Mouse (Mus musculus): Measurements from ENCODE around the gene Hacd1. TPM values are rescaled to one million over a fixed set of nuclear protein-coding genes. Genes with fewer than 3 reads are reported as not detected.
A peak's percentile ranks its signal among the peaks of the same experiment; 100 is the strongest.
"Not testable (repeated sequence)": the region's sequence is repeated elsewhere in the genome, so short reads cannot be mapped to it uniquely, and the experiment has no call there.

Gene Hacd1
- 1 to 10 TPM in 7 of 26 experiments, under 1 TPM in 2, not detected in 17; 0.81 to 3.5 (median 1.2) TPM for total RNA-seq (2018; cell fraction: chromatin; rRNA removed)
- 1 to 10 TPM; 2.0 to 7.0 (median 4.3) TPM for total RNA-seq (2018; cell fraction: cytosol; rRNA removed)
- total RNA-seq (2018; cell fraction: nucleus; rRNA removed), result 1 to 10 TPM in 13 of 26 experiments, under 1 TPM in 7, not detected in 6; 0.75 to 7.7 (median 1.3) TPM
- polyA plus RNA-seq (2018), result 2.9 to 14.4 TPM (median 5.1 TPM) in 3 replicates

DNA sequence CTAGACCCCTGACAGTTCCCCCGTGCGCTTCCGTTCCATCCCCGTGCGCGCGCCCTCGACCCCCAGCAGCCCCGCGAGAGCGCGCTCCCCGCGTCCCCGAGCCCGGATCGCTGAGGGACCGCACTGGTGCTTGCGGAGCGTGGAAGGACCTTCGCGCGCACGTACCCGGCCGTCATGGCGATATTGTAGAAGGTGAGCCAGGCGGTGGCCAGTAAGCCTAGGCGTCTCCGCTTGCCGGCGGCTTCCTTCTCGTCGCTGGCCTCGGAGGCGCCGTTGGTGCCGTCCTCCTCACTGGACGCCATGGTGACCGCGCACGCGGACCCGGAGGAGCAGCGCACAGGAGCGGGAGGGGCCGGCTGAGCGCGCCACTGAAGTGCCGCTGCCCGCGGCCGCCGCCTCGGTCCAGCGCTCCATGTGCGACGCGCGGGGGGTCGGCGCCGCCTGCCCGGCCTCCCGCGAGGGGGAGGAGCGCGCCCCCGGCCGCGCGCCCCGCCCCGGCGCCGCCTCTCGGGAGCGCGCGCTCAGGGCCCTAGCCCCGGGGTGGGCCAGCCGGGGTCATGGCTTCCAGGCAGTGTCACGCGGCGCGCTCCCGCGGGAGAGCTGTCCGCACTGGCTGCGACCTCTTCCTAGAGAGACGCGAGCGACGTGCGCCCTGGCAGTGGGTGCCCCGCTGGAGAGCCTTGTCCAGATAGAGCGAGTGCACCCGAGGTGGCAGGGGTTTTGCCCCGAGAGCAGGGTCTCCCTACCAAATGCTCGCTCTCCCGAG, at the start of gene Hacd1:
Hacd1 (minus strand) TSS at position 570 of the 766 bp plus-strand sequence.
- Histone ChIP-seq H3K79me2 (ENCODE audit: inconsistent target) (no peaks in the 10 kb centered on the region), H3K4me3 (ENCODE audit: inconsistent target) (peak within 1 kb of the TSS; percentile 31), H3K36me3 (ENCODE audit: inconsistent target) (no peaks in the 10 kb centered on the region), H3K27ac (no peak within 1 kb of the TSS)
- 1% methylated on average over 82 of the region's 101 CpGs for WGBS (ENCODE audit: missing documents)

DNA sequence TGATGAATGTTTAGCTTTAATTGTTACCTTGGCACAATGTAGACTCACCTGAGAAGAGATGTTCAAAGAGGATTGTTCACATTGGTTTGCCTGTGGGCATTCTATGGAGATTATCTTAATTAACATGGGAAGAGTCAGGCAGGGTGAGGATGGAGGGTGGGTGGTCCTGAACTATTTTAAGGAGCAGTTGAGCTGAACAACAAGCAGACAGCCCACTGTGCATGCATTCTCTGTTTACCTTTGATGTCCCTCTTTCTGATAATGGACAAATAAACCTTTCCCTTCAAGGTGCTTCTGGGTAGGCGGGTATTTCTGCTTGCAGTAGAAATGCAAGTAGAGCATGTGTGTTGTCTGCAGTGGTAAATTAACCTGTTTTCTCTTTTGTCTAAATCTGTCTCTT, 48.0 kb upstream of the Hacd1 start:
- WGBS (ENCODE audit: missing documents), result 100% methylated on average over 1 of the region's 1 CpGs
- Histone ChIP-seq H3K79me2 (ENCODE audit: inconsistent target) (peaks cover 98% of the 10 kb centered on the region), H3K36me3 (ENCODE audit: inconsistent target) (peaks cover 10% of the 10 kb centered on the region; the same call in 1 of the 2 replicates), H3K4me3 (ENCODE audit: inconsistent target) (no peak overlapping the region), H3K27ac (no peak overlapping the region)

DNA sequence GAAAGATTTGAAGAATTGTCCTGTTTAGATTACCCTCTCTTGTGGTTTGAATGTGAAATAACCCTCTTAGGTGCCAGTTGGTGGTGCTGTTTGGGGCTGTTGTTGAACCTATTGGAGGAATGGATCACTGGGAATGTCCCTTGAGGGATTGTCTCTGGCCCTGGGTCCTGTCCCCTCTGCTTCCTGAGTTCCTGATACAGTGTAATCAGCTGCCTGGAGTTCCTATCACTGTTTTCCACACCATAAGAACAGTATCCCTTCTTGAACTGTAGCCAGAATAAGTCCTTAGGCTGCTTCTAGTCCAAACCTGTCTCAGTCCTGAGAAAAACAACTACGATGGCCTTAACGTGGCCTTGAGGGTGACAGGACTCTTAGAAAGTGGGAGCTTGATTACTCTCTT, 46.7 kb upstream of the Hacd1 start:
- Histone ChIP-seq H3K27ac (no peak overlapping the region), H3K36me3 (ENCODE audit: inconsistent target) (peaks cover 10% of the 10 kb centered on the region; the same call in 1 of the 2 replicates), H3K4me3 (ENCODE audit: inconsistent target) (no peak overlapping the region), H3K79me2 (ENCODE audit: inconsistent target) (peaks cover 98% of the 10 kb centered on the region)
- 100% methylated on average over 2 of the region's 2 CpGs for WGBS (ENCODE audit: missing documents)

DNA sequence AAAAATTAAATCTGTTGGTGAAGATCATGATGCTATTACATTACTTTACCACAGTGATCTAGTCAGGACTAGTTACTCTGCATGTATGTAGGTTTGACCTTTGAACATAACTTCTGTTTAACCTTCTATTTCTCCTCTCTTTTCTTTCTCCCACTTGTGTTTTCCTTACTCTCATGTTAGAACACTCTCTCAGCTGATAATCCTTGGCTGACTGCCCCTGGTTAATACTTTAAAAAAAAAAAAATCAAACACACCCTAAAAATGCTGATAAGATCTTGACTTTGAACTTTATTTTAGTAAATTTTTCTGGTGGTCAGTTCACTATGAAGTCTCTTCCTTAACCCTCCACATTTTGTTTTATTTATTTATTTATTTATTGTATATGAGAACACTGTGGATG, 44.6 kb upstream of the Hacd1 start:
- Histone ChIP-seq H3K4me3 (ENCODE audit: inconsistent target) (no peak overlapping the region), H3K79me2 (ENCODE audit: inconsistent target) (peaks cover 98% of the 10 kb centered on the region), H3K36me3 (ENCODE audit: inconsistent target) (peaks cover 10% of the 10 kb centered on the region; the same call in 1 of the 2 replicates), H3K27ac (no peak overlapping the region)

DNA sequence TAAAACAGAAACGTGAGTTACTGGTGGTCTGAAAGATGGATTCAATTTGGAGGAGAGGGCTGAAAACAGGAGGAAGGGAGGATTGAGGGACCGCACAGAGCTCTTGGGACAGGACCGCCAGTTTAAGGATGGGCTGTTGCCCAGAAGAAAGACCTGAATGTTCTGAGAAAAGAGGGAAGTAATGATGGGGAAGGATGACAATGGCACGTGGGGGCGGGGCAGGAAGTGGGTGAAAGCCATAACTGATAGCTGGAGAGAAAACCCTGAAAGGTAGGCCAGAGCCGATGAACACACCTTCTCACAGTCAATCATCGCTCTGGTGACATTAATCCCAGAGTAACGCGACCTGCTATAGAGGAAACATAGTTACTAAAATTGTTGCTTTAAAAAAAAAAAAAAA, 22.6 kb upstream of the Hacd1 start:
- peaks cover 47% of the 10 kb centered on the region for H3K79me2 ChIP-seq (ENCODE audit: inconsistent target)
- not testable (repeated sequence) for H3K4me3 ChIP-seq (ENCODE audit: inconsistent target); H3K36me3 ChIP-seq (ENCODE audit: inconsistent target); H3K27ac ChIP-seq
- WGBS (ENCODE audit: missing documents), result 44% methylated on average over 6 of the region's 9 CpGs

DNA sequence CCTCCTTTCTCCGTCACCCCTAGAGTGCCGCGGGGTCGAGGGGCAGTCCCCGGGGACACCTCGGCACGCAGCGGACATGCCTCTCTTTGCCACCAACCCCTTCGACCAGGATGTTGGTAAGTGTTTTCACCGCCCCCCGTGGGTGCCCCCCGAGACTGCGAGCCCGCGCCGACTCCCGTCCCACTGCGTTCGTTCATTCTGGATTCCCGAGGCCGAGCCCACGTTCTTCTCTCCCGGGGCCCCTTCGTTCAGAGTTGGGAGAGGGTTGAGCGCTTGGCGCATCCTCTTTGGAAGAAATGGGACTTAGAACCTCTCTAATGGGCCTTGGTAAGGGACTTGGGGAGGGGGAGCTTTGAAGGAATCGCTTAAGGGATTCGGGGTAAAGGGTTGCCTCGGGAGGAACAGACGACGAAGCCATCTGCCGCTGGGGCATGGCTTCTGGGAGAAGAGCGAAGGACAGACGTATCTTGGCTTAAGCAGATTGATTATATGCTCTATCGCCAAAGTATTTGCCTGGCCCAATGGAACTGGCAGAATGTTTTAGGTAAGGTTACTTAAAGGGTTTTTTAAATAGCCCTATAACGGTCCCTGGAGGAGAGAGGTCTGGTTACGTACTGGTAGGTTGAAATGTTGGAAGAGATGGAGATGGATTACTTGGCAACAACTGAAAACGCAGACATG, 18.4 kb upstream of the Hacd1 start:
- H3K36me3 ChIP-seq (ENCODE audit: inconsistent target), result no peaks in the 10 kb centered on the region
- 1% methylated on average over 36 of the region's 38 CpGs for WGBS (ENCODE audit: missing documents)
- peak overlapping the region; percentile 94 for H3K27ac ChIP-seq
- peaks cover 47% of the 10 kb centered on the region for H3K79me2 ChIP-seq (ENCODE audit: inconsistent target)
- H3K4me3 ChIP-seq (ENCODE audit: inconsistent target), result peak overlapping the region; percentile 93

DNA sequence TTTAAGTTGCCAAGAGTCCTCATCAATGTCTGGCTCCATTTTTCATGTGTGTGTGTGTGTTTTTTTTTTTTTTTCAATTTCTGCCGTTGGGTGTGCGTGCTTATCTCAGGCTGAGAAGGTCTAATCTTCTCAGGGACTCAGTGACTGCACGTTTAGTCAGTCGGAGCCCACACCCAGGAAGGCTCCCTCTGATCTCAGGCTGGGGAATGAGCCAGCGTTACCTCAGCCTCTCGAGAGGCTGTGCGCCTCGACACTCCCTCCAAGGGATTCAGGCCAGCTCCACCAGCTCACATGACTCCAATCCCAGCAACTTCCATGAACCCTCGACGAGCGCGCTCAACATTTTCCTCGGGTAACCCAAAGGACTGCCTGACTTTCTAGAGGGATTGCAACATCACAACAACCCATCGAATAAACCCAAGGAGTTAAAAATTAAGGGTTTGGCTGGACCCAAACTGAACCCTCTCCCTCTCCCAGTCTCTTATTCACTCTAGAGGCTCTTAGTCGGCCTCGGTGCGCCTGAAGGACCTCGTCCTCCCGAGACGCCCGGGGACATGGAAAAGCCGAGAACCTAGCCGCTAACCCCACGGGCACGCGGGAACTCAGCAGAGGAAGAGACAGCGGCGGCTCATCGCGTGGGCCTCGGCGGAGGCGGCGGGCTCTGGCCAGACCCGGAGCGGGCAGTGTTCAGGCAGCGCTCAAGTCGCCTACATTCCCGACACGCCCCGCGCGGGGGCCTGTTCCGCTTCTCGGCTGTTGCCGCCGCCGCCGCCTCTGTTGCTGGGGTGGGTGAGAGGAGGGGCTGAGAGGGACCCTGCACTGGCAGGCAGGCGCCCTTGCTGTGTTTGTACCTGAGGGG, 17.7 kb upstream of the Hacd1 start, which contains the start of gene Stam:
Stam (plus strand) TSS at position 737 of the 859 bp plus-strand sequence.
- H3K4me3 ChIP-seq (ENCODE audit: inconsistent target), result peak within 1 kb of the TSS; percentile 93
- WGBS (ENCODE audit: missing documents), result under 1% methylated on average over 45 of the region's 50 CpGs

DNA sequence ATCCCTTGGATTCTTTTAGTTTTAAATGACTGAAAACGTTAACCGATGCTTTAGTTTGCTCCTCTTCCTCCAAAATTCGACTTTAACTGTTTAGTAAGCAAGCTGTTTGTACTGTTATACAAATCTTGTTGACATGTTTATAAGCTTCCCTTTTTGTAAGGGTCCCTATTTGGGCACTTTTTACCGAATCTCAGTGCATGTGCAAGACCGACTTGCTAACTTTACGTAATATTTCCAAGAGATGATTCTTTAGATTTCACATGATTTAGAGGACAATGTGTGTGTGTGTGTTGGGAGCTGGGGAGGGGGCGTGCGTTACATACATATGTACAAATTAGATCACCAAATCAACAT, 17.1 kb upstream of the Hacd1 start:
- H3K27ac ChIP-seq, result peak overlapping the region; percentile 94
- H3K79me2 ChIP-seq (ENCODE audit: inconsistent target), result peaks cover 41% of the 10 kb centered on the region
- no peaks in the 10 kb centered on the region for H3K36me3 ChIP-seq (ENCODE audit: inconsistent target)
- peak overlapping the region; percentile 93 for H3K4me3 ChIP-seq (ENCODE audit: inconsistent target)
- 11% methylated on average over 8 of the region's 8 CpGs for WGBS (ENCODE audit: missing documents)

More for the DNA sequence above, 17.7 kb upstream of the Hacd1 start, which contains the start of gene Stam:
- Histone ChIP-seq H3K36me3 (ENCODE audit: inconsistent target) (no peaks in the 10 kb centered on the region), H3K27ac (peak within 1 kb of the TSS; percentile 94), H3K79me2 (ENCODE audit: inconsistent target) (peaks cover 46% of the 10 kb centered on the region)

DNA sequence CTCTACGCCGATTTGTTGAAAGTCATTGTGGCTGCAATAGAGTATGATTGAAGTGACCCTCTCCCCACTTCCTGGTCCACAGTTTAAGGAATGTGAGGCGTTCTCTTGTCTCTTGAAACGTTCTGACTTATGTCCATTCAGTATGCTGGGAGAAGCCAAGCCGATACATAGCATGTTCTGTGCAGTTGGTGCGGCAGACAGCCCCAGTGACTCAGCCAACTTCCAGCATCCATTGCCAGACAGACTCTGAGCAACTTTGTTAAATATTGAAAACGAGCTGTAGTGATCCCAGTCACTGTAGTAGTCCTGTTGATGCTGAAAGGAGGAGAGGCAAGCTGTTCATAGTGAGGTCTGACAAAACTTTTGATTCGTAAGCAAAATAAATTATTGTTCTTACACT, 14.5 kb upstream of the Hacd1 start:
- Histone ChIP-seq H3K4me3 (ENCODE audit: inconsistent target) (no peak overlapping the region), H3K36me3 (ENCODE audit: inconsistent target) (no peaks in the 10 kb centered on the region), H3K27ac (no peak overlapping the region), H3K79me2 (ENCODE audit: inconsistent target) (peaks cover 15% of the 10 kb centered on the region)
- 86% methylated on average over 8 of the region's 8 CpGs for WGBS (ENCODE audit: missing documents)

DNA sequence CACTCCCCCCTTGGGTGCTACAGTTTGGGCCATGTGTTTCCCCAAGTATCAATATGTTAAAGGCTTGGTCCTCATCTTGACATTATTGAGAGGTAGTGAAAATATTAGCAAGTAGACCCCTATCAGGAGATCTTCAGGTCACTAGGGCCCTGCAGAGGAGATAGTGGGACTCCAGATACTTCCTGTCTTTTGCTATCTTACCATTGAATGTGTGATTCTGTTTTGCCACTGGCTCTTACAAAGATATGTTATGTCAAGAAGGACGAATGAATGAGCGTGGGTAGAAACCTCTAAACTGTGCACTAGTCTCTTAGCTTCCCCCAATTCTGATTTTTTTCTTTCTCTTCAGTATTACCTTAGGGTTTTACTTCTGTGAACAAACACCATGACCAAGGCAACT, 13.1 kb upstream of the Hacd1 start:
- peaks cover under 1% of the 10 kb centered on the region; the same call in 1 of the 2 replicates for H3K79me2 ChIP-seq (ENCODE audit: inconsistent target)
- no peak overlapping the region for H3K27ac ChIP-seq
- WGBS (ENCODE audit: missing documents), result 95% methylated on average over 2 of the region's 2 CpGs
- H3K36me3 ChIP-seq (ENCODE audit: inconsistent target), result no peaks in the 10 kb centered on the region
- H3K4me3 ChIP-seq (ENCODE audit: inconsistent target), result no peak overlapping the region

DNA sequence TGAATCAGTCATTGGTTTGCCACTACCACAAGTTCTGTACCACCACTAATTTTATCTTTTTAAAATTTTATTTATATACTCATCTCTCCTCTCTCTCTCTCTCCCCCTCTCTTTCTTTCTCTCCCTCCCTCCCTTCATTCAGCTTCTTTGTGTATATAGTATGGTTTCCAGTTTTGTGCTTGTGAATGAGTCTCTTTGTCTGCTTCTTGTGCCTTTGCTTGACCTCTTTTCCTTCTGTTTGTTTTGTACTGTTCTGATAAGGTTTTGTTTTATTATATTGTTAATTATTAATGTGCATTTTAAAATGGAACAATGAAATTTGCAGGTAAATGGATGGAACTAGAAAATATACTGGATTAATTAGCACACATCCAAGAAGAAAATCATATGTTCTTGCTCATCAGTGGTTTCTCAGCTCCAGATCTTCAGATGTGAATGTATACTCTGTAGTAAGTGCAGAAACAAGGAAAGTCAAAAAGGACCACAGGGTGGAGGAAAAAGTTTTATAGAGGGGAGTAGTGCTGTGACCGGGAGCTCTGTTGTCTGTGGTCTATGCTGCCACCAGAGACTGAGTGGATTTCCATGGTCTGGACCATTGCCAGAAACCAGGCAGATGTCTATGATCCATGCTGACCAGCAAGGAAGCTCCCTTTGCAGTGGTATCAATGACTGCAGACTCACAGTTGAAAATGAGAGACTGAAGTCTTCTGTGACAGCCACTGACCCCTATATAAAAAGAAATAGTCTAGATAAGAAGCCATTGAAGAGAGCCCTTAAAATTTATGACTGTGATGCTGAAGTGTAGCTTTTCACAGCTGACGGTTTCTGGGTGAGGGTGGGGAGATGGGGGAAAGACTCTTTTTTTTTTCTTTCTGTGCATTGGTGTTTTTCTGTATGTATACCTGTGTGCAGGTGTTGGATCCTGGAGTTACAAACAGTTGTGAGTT, 10.0 kb upstream of the Hacd1 start:
- WGBS (ENCODE audit: missing documents), result 71% methylated on average over 2 of the region's 2 CpGs
- no peaks in the 10 kb centered on the region for H3K36me3 ChIP-seq (ENCODE audit: inconsistent target)
- H3K27ac ChIP-seq, result no peak overlapping the region
- H3K79me2 ChIP-seq (ENCODE audit: inconsistent target), result no peaks in the 10 kb centered on the region
- H3K4me3 ChIP-seq (ENCODE audit: inconsistent target), result no peak overlapping the region

DNA sequence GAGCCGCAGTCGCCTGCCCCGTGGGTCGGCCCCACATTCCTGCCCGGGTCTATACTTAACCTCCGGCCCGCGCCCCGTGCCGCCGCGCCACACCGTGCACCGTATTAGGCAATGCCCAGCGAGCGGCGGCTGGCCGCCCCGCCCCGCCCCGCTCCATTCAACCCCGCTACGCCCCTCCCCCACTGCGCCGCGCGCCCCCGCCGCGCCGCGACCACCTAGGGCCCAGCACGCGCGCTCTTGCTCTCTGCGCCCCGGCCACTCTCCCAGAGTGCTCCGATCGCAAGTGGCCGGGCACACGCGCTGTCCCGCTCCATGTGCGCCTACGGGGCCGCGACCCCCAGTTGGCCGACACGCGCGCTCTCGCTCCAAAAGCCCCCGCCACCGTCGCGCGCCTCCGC, 768 bp downstream of the Hacd1 start:
- no peaks in the 10 kb centered on the region for H3K36me3 ChIP-seq (ENCODE audit: inconsistent target)
- H3K4me3 ChIP-seq (ENCODE audit: inconsistent target), result peak overlapping the region; percentile 31
- WGBS (ENCODE audit: missing documents), result 0% methylated on average over 31 of the region's 58 CpGs
- no peaks in the 10 kb centered on the region for H3K79me2 ChIP-seq (ENCODE audit: inconsistent target)
- no peak overlapping the region for H3K27ac ChIP-seq

DNA sequence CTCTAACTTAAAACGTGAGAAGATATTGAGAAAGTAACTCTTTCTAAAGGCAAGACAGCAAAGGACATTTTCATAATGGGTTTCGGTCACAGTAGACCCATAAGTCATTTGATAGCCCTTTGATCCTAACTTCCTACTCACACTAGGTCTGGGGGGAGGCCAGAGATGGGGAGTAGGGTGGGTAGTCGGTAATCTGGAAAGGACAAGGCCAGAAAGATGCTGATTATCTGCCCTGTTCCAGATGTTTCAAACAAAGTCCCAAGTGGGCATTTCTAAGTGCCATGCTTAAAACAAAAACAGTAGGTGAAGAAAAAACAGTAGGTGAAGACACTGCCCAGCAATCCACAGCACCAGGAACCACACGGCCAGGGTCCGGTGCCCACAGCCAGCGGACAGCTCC, 1.2 kb downstream of the Hacd1 start:
- Histone ChIP-seq H3K79me2 (ENCODE audit: inconsistent target) (no peaks in the 10 kb centered on the region), H3K27ac (no peak overlapping the region), H3K36me3 (ENCODE audit: inconsistent target) (no peaks in the 10 kb centered on the region), H3K4me3 (ENCODE audit: inconsistent target) (peak overlapping the region; percentile 31)
- WGBS (ENCODE audit: missing documents), result 11% methylated on average over 6 of the region's 6 CpGs
